Mouse (Mus musculus): ENCODE results near the gene Pex5. TPM values are rescaled to one million over a fixed set of nuclear protein-coding genes. Genes with fewer than 3 reads are reported as not detected.
"Not testable (repeated sequence)": the region's sequence is repeated elsewhere in the genome, so short reads cannot be mapped to it uniquely, and the experiment has no call there.

Pex5 gene
- polyA plus RNA-seq, 1 experiment, result 18.5 TPM

DNA sequence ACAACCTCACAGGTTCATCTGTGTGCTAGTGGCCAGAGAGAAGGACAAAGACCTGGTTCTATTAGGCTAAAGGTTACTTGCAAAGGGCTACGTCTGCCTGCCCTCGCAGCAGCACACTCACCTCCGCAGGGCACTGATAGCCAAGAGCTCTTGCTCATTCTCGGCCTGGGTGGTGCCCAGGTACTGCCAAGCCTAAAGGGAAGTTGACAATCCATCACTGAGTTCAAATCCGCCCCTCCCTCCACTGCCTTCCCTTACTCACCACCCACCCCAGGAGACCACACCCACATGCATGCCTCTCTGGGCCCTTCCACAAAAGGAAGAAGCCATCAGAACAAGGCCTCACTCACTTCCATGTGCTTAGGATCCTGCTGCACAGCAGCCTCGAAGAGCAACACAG is 15.1 kb downstream of the Pex5 start:
- no peaks in the 10 kb centered on the region for H3K4me1 ChIP-seq (ENCODE audit: control insufficient read depth, insufficient read depth, insufficient read length)
- H3K27me3 ChIP-seq (ENCODE audit: control insufficient read depth, insufficient read depth, low read length), result no peaks in the 10 kb centered on the region
- H3K4me3 ChIP-seq (ENCODE audit: extremely low read depth, insufficient read depth, insufficient read length), result no peak overlapping the region
- no peak for TF ChIP-seq POLR2A (IDR thresholded peaks at IDR 0.05; ENCODE audit: low read depth, low read length)
- TF ChIP-seq CTCF (IDR thresholded peaks at IDR 0.05; ENCODE audit: extremely low read depth, insufficient read depth, insufficient read length, insufficient replicate concordance), result no peak
- WGBS, result 93% methylated on average over 6 of the region's 6 CpGs
- H3K36me3 ChIP-seq (ENCODE audit: control insufficient read depth, insufficient read depth, low read length), result peaks cover 65% of the 10 kb centered on the region
- DNase-seq (ENCODE audit: low read depth in 1 of 2, low spot score in 2 of 2), result no peak
- no peak overlapping the region for H3K27ac ChIP-seq (ENCODE audit: insufficient read depth, low read length)

DNA sequence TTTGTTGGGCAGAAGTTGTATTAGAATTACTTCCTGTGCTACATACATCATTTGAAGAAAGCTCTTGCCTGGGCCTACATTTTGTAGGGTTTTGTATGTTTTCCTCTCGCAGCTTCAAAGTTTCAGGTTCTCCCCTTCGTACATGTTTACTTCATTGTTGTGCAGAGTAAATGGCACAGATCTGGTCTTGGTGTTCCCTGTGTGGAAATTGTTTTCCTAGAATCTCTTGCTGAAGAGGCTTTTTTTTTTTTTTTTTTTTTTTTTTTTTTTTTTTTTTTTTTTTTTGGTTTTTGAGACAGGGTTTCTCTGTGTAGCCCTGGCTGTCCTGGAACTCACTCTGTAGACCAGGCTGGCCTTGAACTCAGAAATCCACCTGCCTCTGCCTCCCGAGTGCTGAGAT is 19.9 kb downstream of the Pex5 start:
- H3K4me3 ChIP-seq (ENCODE audit: extremely low read depth, insufficient read depth, insufficient read length); H3K27me3 ChIP-seq (ENCODE audit: control insufficient read depth, insufficient read depth, low read length); DNase-seq (ENCODE audit: low read depth in 1 of 2, low spot score in 2 of 2); H3K27ac ChIP-seq (ENCODE audit: insufficient read depth, low read length); H3K4me1 ChIP-seq (ENCODE audit: control insufficient read depth, insufficient read depth, insufficient read length): not testable (repeated sequence)
- peaks cover 28% of the 10 kb centered on the region for H3K36me3 ChIP-seq (ENCODE audit: control insufficient read depth, insufficient read depth, low read length)
- WGBS, result 92% methylated on average over 3 of the region's 3 CpGs

DNA sequence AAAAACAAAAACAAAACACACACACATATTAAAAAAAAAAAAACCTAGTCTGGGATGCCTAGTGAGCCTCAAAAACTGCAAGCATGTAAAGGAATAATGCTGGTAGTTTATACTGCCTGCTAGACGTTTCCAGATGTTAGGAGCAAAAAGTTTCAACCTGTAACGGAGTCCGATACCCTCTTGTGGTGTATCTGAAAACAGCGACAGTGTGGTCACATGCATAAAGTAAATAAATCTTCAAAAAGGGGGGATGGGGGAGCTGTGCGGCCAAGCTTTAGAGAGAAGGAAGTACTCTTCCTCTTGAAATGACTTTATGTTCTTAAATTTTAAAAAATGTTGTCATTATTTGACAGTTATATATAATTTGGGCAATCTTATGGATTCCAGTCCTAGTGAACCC is 34.7 kb downstream of the Pex5 start:
- no peak overlapping the region for H3K27ac ChIP-seq (ENCODE audit: insufficient read depth, low read length)

DNA sequence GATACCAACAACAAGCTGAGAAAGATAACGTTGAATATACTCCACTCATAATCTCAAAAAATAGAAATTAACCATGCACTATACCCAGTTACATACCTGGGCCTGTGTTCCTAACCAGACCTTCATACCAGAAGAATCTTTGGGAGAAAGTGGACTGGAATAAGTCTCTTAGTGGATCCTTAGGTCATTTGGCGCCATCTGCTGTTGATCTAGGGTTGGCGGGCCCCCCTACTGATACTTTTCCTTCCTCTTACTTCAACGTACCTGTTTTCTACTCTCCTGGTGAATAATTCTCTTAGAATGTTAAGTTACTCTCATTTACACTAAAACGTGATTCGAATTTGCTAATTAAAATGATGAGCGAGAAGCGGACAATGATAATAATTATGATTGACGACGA is 35.5 kb downstream of the Pex5 start:
- WGBS, result 31% methylated on average over 10 of the region's 10 CpGs
- Histone ChIP-seq H3K4me1 (ENCODE audit: control insufficient read depth, insufficient read depth, insufficient read length) (peaks cover 13% of the 10 kb centered on the region; the same call in 1 of the 2 replicates), H3K36me3 (ENCODE audit: control insufficient read depth, insufficient read depth, low read length) (no peaks in the 10 kb centered on the region), H3K4me3 (ENCODE audit: extremely low read depth, insufficient read depth, insufficient read length) (no peak overlapping the region), H3K27ac (ENCODE audit: insufficient read depth, low read length) (no peak overlapping the region), H3K27me3 (ENCODE audit: control insufficient read depth, insufficient read depth, low read length) (no peaks in the 10 kb centered on the region)
- TF ChIP-seq CTCF (IDR thresholded peaks at IDR 0.05; ENCODE audit: extremely low read depth, insufficient read depth, insufficient read length, insufficient replicate concordance) (peak; percentile 64; the same call in 1 of the 2 replicates), POLR2A (IDR thresholded peaks at IDR 0.05; ENCODE audit: low read depth, low read length) (no peak)
- DNase-seq (ENCODE audit: low read depth in 1 of 2, low spot score in 2 of 2), result peak in 1 of 2 experiments; percentile 62

More for the DNA sequence above, 34.7 kb downstream of the Pex5 start:
- no peak for TF ChIP-seq CTCF (IDR thresholded peaks at IDR 0.05; ENCODE audit: extremely low read depth, insufficient read depth, insufficient read length, insufficient replicate concordance)
- TF ChIP-seq POLR2A (IDR thresholded peaks at IDR 0.05; ENCODE audit: low read depth, low read length), result no peak
- H3K4me3 ChIP-seq (ENCODE audit: extremely low read depth, insufficient read depth, insufficient read length), result no peak overlapping the region
- WGBS, result 3% methylated on average over 5 of the region's 5 CpGs
- no peaks in the 10 kb centered on the region for H3K27me3 ChIP-seq (ENCODE audit: control insufficient read depth, insufficient read depth, low read length)
- no peak for DNase-seq (ENCODE audit: low read depth in 1 of 2, low spot score in 2 of 2)
- peaks cover 6% of the 10 kb centered on the region; the same call in 1 of the 2 replicates for H3K4me1 ChIP-seq (ENCODE audit: control insufficient read depth, insufficient read depth, insufficient read length)
- no peaks in the 10 kb centered on the region for H3K36me3 ChIP-seq (ENCODE audit: control insufficient read depth, insufficient read depth, low read length)

DNA sequence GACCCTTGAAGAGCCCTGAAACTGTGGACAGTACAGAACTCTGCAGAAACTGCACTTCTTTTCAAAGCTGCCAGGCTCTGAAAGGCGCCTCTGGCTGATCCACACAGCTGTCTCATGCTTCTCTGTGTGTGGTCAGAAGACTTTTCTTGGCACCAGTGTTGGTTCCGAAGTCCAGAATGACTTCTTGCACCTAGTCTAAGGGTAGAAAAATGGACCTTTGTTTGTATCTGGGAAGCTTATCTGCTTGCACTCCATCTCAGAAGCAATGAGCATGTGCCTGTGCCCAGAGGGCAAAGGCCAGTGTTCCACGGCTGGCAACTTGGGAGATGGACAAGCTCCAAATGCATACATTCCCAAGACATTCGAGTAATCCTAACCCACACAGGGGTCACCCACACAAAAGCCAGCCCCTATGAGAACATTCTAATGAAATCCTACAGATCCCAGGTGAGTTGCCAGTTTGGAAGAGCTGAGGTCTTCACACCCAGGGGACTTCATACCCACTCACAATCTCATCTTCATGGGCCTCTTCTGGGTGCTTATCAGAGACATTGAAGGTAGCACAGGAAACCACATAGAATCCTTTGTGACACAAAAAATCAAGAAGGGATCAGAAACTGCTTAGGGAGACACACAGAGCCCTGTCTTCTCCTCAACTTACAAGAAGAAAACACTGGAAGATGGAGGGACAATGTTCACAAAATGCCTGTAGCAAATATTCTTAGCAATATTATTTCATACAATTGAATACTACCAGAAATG is 37.2 kb downstream of the Pex5 start:
- H3K27me3 ChIP-seq (ENCODE audit: control insufficient read depth, insufficient read depth, low read length), result no peaks in the 10 kb centered on the region
- H3K4me3 ChIP-seq (ENCODE audit: extremely low read depth, insufficient read depth, insufficient read length), result no peak overlapping the region
- TF ChIP-seq CTCF (IDR thresholded peaks at IDR 0.05; ENCODE audit: extremely low read depth, insufficient read depth, insufficient read length, insufficient replicate concordance) (no peak), POLR2A (IDR thresholded peaks at IDR 0.05; ENCODE audit: low read depth, low read length) (no peak)
- 71% methylated on average over 4 of the region's 4 CpGs for WGBS
- no peaks in the 10 kb centered on the region for H3K36me3 ChIP-seq (ENCODE audit: control insufficient read depth, insufficient read depth, low read length)
- peak overlapping the region; percentile 3; the same call in 1 of the 2 replicates for H3K27ac ChIP-seq (ENCODE audit: insufficient read depth, low read length)
- peaks cover 13% of the 10 kb centered on the region; the same call in 1 of the 2 replicates for H3K4me1 ChIP-seq (ENCODE audit: control insufficient read depth, insufficient read depth, insufficient read length)
- no peak for DNase-seq (ENCODE audit: low read depth in 1 of 2, low spot score in 2 of 2)

DNA sequence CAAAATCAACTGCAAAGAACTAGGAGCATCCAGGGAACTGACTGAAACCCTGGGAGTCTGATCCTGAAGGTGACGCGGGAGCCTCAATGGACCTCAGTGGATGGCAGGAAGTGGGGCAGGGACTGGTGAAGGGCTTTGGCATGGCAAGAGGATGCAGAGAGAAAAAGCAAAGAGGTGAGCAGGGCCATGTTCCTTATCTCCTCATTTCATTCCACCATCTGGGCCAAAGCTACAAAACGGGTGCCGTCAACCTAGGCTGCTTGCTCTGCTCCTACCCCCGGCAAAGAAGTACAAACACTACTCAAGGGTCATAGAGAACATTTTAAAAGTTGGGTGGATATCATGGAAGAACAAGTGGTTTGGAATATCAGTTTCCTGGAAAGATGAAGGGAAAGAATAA is 38.6 kb downstream of the Pex5 start:
- H3K36me3 ChIP-seq (ENCODE audit: control insufficient read depth, insufficient read depth, low read length), result no peaks in the 10 kb centered on the region
- WGBS, result 53% methylated on average over 5 of the region's 5 CpGs
- peaks cover 13% of the 10 kb centered on the region; the same call in 1 of the 2 replicates for H3K4me1 ChIP-seq (ENCODE audit: control insufficient read depth, insufficient read depth, insufficient read length)
- DNase-seq (ENCODE audit: low read depth in 1 of 2, low spot score in 2 of 2), result no peak
- no peaks in the 10 kb centered on the region for H3K27me3 ChIP-seq (ENCODE audit: control insufficient read depth, insufficient read depth, low read length)
- H3K4me3 ChIP-seq (ENCODE audit: extremely low read depth, insufficient read depth, insufficient read length), result no peak overlapping the region
- peak overlapping the region; percentile 30; the same call in 1 of the 2 replicates for H3K27ac ChIP-seq (ENCODE audit: insufficient read depth, low read length)
- no peak for TF ChIP-seq POLR2A (IDR thresholded peaks at IDR 0.05; ENCODE audit: low read depth, low read length)
- no peak for TF ChIP-seq CTCF (IDR thresholded peaks at IDR 0.05; ENCODE audit: extremely low read depth, insufficient read depth, insufficient read length, insufficient replicate concordance)

DNA sequence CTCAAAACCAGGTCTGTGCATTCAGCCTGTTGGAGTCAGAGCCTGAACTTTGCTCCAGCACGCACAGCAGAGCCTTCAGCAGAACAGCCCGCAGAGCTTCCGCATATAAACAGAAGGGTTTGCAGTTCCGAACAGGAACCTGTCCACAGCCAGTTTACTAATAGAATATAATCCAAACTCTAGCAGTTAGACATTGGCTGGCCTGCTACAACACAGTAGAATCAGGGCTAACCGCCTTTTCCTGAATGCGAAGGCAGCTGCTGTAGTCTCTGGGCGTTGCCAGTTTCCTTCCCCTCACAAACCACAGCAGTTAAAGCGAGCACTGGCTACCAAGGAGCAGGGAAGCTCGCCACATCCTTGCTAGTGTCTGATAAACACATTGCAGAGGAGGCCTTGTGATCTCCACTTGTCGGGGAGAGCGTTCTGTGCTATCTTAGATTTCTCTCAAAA is 39.4 kb downstream of the Pex5 start:
- H3K27ac ChIP-seq (ENCODE audit: insufficient read depth, low read length), result peak overlapping the region; percentile 39
- no peaks in the 10 kb centered on the region for H3K36me3 ChIP-seq (ENCODE audit: control insufficient read depth, insufficient read depth, low read length)
- H3K4me1 ChIP-seq (ENCODE audit: control insufficient read depth, insufficient read depth, insufficient read length), result peaks cover 13% of the 10 kb centered on the region; the same call in 1 of the 2 replicates
- H3K27me3 ChIP-seq (ENCODE audit: control insufficient read depth, insufficient read depth, low read length), result no peaks in the 10 kb centered on the region
- DNase-seq (ENCODE audit: low read depth in 1 of 2, low spot score in 2 of 2), result peak; percentile 67 to 71
- TF ChIP-seq CTCF (IDR thresholded peaks at IDR 0.05; ENCODE audit: extremely low read depth, insufficient read depth, insufficient read length, insufficient replicate concordance), result no peak
- TF ChIP-seq POLR2A (IDR thresholded peaks at IDR 0.05; ENCODE audit: low read depth, low read length), result no peak
- WGBS, result 8% methylated on average over 11 of the region's 11 CpGs
- H3K4me3 ChIP-seq (ENCODE audit: extremely low read depth, insufficient read depth, insufficient read length), result no peak overlapping the region

Measured in spleen, adult 2 months (tissue).